Mouse (Mus musculus) liver, embryonic 14.5 days (tissue): ENCODE results near the gene B3galt1.

ENCODE experiments used
- CTCF ChIP-seq: IDR thresholded peaks from 2 replicates; pipeline ENCODE4 v1.5.1; 2016; ENCODE audit warnings: antibody characterized with exemption, low read depth, control low read depth
- EP300 ChIP-seq: IDR thresholded peaks from 2 replicates; pipeline ENCODE4 v1.6.1; 2016; ENCODE audit warnings: antibody characterized with exemption, low read depth

DNA sequence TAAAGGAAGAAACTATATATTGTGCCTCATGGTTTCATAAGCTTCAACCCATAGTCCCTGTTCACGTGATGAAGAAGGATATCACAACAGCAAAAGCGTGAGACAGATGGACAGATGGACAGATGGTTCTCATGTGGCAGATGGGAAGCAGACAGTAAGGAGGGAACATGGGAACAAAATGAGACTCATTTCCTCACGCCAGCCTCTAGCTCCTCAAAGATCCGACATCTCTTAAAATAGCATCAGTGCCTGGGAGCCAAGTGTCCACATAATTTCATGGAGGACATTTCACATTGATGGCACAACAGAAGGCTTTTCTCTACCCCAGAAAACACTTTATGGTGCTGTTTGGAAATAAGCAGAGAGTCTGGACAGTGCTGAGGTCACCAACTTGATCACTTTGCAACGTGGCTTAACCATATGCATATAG, 454.6 kb downstream of the B3galt1 start:
- TF ChIP-seq CTCF (no peak), EP300 (no peak)
